Mouse (Mus musculus) WW6 (cell line): Measurements from ENCODE around the gene Wtip.
"Not testable (repeated sequence)": the region's sequence is repeated elsewhere in the genome, so short reads cannot be mapped to it uniquely, and the experiment has no call there.

Experiments used
- DNase-seq: peaks from one replicate; pipeline ENCODE4 v3.0.0-alpha.2; 2013; ENCODE audit warnings: low read depth, low spot score

The Wtip gene

GRCm38 (mm10) chr7:34133117-34133762 lies at the start of gene Wtip:
TSS of gene Wtip (minus strand) at chr7:34133268.
- DNase-seq, result peak; percentile 70

GRCm38 (mm10) chr7:34176241-34176640 lies 43.2 kb upstream of the Wtip start:
- DNase-seq, result not testable (repeated sequence)

- no peak for DNase-seq
Measured at GRCm38 (mm10) chr7:34172251-34172650, 39.2 kb upstream of the Wtip start.

- DNase-seq, result no peak
Measured at GRCm38 (mm10) chr7:34169454-34169853, 36.4 kb upstream of the Wtip start, which contains the start of gene Uba2. TSS of gene Uba2 (minus strand) at chr7:34169599.

- DNase-seq, result peak; percentile 80
Measured at GRCm38 (mm10) chr7:34168470-34169251, 35.6 kb upstream of the Wtip start.

GRCm38 (mm10) chr7:34167766-34168469 lies 34.9 kb upstream of the Wtip start:
- no peak for DNase-seq

- no peak for DNase-seq
Measured at GRCm38 (mm10) chr7:34166850-34167249, 33.8 kb upstream of the Wtip start.

GRCm38 (mm10) chr7:34165999-34166398 lies 32.9 kb upstream of the Wtip start:
- no peak for DNase-seq

GRCm38 (mm10) chr7:34164671-34165070 lies 31.6 kb upstream of the Wtip start:
- no peak for DNase-seq

GRCm38 (mm10) chr7:34159167-34159566 lies 26.1 kb upstream of the Wtip start:
- DNase-seq, result no peak

- no peak for DNase-seq
Measured at GRCm38 (mm10) chr7:34157994-34158393, 24.9 kb upstream of the Wtip start.

- no peak for DNase-seq
Measured at GRCm38 (mm10) chr7:34147193-34147592, 14.1 kb upstream of the Wtip start.

- peak; percentile 33 for DNase-seq
Measured at GRCm38 (mm10) chr7:34141123-34141522, 8.1 kb upstream of the Wtip start.

GRCm38 (mm10) chr7:34139493-34139892 lies 6.4 kb upstream of the Wtip start:
- no peak for DNase-seq

- DNase-seq, result no peak
Measured at GRCm38 (mm10) chr7:34134336-34134735, 1.3 kb upstream of the Wtip start.

GRCm38 (mm10) chr7:34132355-34133079 lies 551 bp downstream of the Wtip start:
- no peak for DNase-seq

- DNase-seq, result no peak
Measured at GRCm38 (mm10) chr7:34131959-34132354, 1.1 kb downstream of the Wtip start.

- no peak for DNase-seq
Measured at GRCm38 (mm10) chr7:34131118-34131517, 1.9 kb downstream of the Wtip start.

GRCm38 (mm10) chr7:34126291-34126690 lies 6.8 kb downstream of the Wtip start:
- DNase-seq, result no peak

- no peak for DNase-seq
Measured at GRCm38 (mm10) chr7:34125346-34125745, 7.7 kb downstream of the Wtip start.

- DNase-seq, result no peak
Measured at GRCm38 (mm10) chr7:34122987-34123720, 9.9 kb downstream of the Wtip start.
